Comparison of ENCODE assay signal across 11 mouse cellular contexts in genomic region chr6:90695754-90696153, GRCm38 (mm10).
DNase-seq lines count a peak whose midpoint lies in the region; ATAC-seq and TF ChIP-seq lines count a peak whose summit lies in the region.
"Had no signal": no experiment of that assay in that cellular context is flagged by ENCODE, and none has a peak within 500 bp of the region (broad histone marks: within the 10 kb centered on the region; RNA-seq: fewer than 3 reads in every experiment).

No protein-coding gene starts in this region.

- no peak for TF ChIP-seq POLR2A in embryonic fibroblast, embryonic 13.5 days (IDR thresholded peaks at IDR 0.05; ENCODE audit: low read depth, low read length)

- no peak for TF ChIP-seq CTCF in embryonic fibroblast, embryonic 13.5 days (IDR thresholded peaks at IDR 0.05; ENCODE audit: borderline replicate concordance, insufficient read depth, low read length)

- H3K27ac ChIP-seq in heart, embryonic 14.5 days (replicated peaks in 1 of 2; ENCODE audit: control insufficient read depth in 1 of 2, insufficient read depth in 1 of 2, low read depth in 2 of 2, low read length in 2 of 2): peak overlapping the region in 1 of 2 experiments; percentile 17; a peak in 1 of 4 replicates
- no peak overlapping the region for H3K27ac ChIP-seq in heart, embryonic 10.5 days
- peak overlapping the region; percentile 55 for H3K27ac ChIP-seq in embryonic fibroblast, embryonic 13.5 days (ENCODE audit: insufficient read depth, low read length)
- H3K27ac ChIP-seq in kidney, embryonic 16.5 days (ENCODE audit: low read length): no peak overlapping the region
- H3K27ac ChIP-seq: liver, embryonic 13.5 days had no signal

- H3K4me1 ChIP-seq in heart, embryonic 14.5 days (ENCODE audit: control insufficient read depth in 2 of 2, insufficient read depth in 2 of 2, low read length in 2 of 2): peaks cover 35 to 54% of the 10 kb centered on the region in 2 experiments
- peaks cover 64% of the 10 kb centered on the region for H3K4me1 ChIP-seq in heart, embryonic 10.5 days
- H3K4me1 ChIP-seq in embryonic fibroblast, embryonic 13.5 days (ENCODE audit: control insufficient read depth, insufficient read depth, low read length): peaks cover 8% of the 10 kb centered on the region
- H3K4me1 ChIP-seq in kidney, embryonic 16.5 days (ENCODE audit: insufficient read depth, low read length): peaks cover 9% of the 10 kb centered on the region

- no peaks in the 10 kb centered on the region for H3K27me3 ChIP-seq in heart, embryonic 14.5 days (ENCODE audit: control insufficient read depth, insufficient read depth, low read length)
- H3K27me3 ChIP-seq in heart, embryonic 10.5 days (ENCODE audit: insufficient read depth, poor library complexity, severe bottlenecking): no peaks in the 10 kb centered on the region
- H3K27me3 ChIP-seq in kidney, embryonic 16.5 days (ENCODE audit: insufficient read depth, low read length): no peaks in the 10 kb centered on the region
- H3K27me3 ChIP-seq: liver, embryonic 13.5 days had no signal

- peaks cover 39% of the 10 kb centered on the region for H3K36me3 ChIP-seq in heart, embryonic 14.5 days (ENCODE audit: control insufficient read depth, insufficient read depth, low read length)
- H3K36me3 ChIP-seq in heart, embryonic 10.5 days: peaks cover 37% of the 10 kb centered on the region
- peaks cover 26% of the 10 kb centered on the region for H3K36me3 ChIP-seq in kidney, embryonic 16.5 days (ENCODE audit: insufficient read depth, low read length)

- peak; percentile 29 to 41 for DNase-seq in cerebellum, postnatal 14 days
- DNase-seq in cerebellum, postnatal 4 days (ENCODE audit: low spot score in 2 of 2): no peak
- no peak for DNase-seq in heart, embryonic 10.5 days (ENCODE audit: low spot score)
- DNase-seq in lung, postnatal 14 days: peak; percentile 38
- no peak for DNase-seq in lung, adult 18-20 months
- DNase-seq: liver, embryonic 13.5 days; thymus, postnatal 14 days had no signal

- no peak overlapping the region for H3K4me2 ChIP-seq in heart, embryonic 14.5 days (ENCODE audit: low read length)
- no peak overlapping the region for H3K4me2 ChIP-seq in kidney, embryonic 16.5 days (replicated peaks; ENCODE audit: low read depth, low read length)
- H3K4me2 ChIP-seq: liver, embryonic 13.5 days had no signal

- H3K9me3 ChIP-seq in heart, embryonic 14.5 days (ENCODE audit: control insufficient read depth, low read length): no peaks in the 10 kb centered on the region
- H3K9me3 ChIP-seq in heart, embryonic 10.5 days: no peaks in the 10 kb centered on the region
- no peaks in the 10 kb centered on the region for H3K9me3 ChIP-seq in kidney, embryonic 16.5 days (ENCODE audit: low read length)
- H3K9me3 ChIP-seq: liver, embryonic 13.5 days had no signal

- H3K9ac ChIP-seq in heart, embryonic 14.5 days (ENCODE audit: low read length): 0 out of 2 replicates have a peak overlapping the region, but pooled peaks have one; percentile 18
- H3K9ac ChIP-seq in kidney, embryonic 16.5 days (replicated peaks; ENCODE audit: low read length): no peak overlapping the region
- H3K9ac ChIP-seq: liver, embryonic 13.5 days had no signal

- H3K4me3 ChIP-seq in heart, embryonic 14.5 days (ENCODE audit: control insufficient read depth in 1 of 2, insufficient read depth in 1 of 2, low read depth in 1 of 2, low read length in 2 of 2): no peak overlapping the region
- no peak overlapping the region for H3K4me3 ChIP-seq in heart, embryonic 10.5 days
- no peak overlapping the region for H3K4me3 ChIP-seq in embryonic fibroblast, embryonic 13.5 days (ENCODE audit: insufficient read depth, low read length)
- H3K4me3 ChIP-seq in kidney, embryonic 16.5 days (ENCODE audit: low read length): no peak overlapping the region
- H3K4me3 ChIP-seq: liver, embryonic 13.5 days had no signal

- ATAC-seq in heart, embryonic 14.5 days (ENCODE audit: insufficient number of reproducible peaks, insufficient read depth, low FRiP score, low read depth): no peak
- ATAC-seq in kidney, embryonic 16.5 days (ENCODE audit: low FRiP score, low TSS enrichment): no peak
- ATAC-seq: CD4-positive, CD25-positive, alpha-beta regulatory T cell, adult 4 months had no signal

- WGBS in heart, embryonic 14.5 days: 67% methylated on average over 1 of the region's 1 CpGs
- WGBS in heart, embryonic 10.5 days: 89% methylated on average over 1 of the region's 1 CpGs
- WGBS in kidney, embryonic 16.5 days: 63% methylated on average over 1 of the region's 1 CpGs

Comparison
In these comparisons a context has a peak if more than half of its experiments do, and no peak if none do; other contexts are left out.
1. DNase-seq: peak in cerebellum, postnatal 14 days (2 of 2) and lung, postnatal 14 days (single experiment); none in cerebellum, postnatal 4 days (0 of 2), heart, embryonic 10.5 days (single experiment) and lung, adult 18-20 months (0 of 2).